Mouse (Mus musculus) intestine, postnatal 0 days (tissue): Measurements from ENCODE around the gene Adcy6. TPM values are rescaled to one million over a fixed set of nuclear protein-coding genes. Genes with fewer than 3 reads are reported as not detected.

Experiments
- ATAC-seq: fragments of 200-750 bp; cut with Nextera tagmentation; 2 replicates; pipeline ENCODE4 v1.8.0; 2017; ENCODE audit warnings: mild to moderate bottlenecking, moderate TSS enrichment, moderate library complexity
- H3K27ac ChIP-seq: fragments of 300-500 bp; sonication (generic); 2 replicates; pipeline ENCODE4 v1.5.1; 2014; ENCODE audit warnings: mild to moderate bottlenecking, low read depth, low read length, moderate library complexity
- H3K27me3 ChIP-seq: fragments of 300-500 bp; sonication (generic); replicated peaks from 2 replicates; pipeline ENCODE4 v1.6.1; 2014; ENCODE audit warnings: low read length, mixed read lengths; ENCODE audit not compliant: control insufficient read depth, insufficient read depth
- H3K36me3 ChIP-seq: fragments of 300-500 bp; sonication (generic); 2 replicates; pipeline ENCODE4 v1.6.1; 2014; ENCODE audit warnings: mild to moderate bottlenecking, moderate library complexity; ENCODE audit not compliant: control insufficient read depth, insufficient read depth
- H3K4me1 ChIP-seq: fragments of 300-500 bp; sonication (generic); replicated peaks from 2 replicates; pipeline ENCODE4 v1.6.1; 2014; ENCODE audit warnings: antibody characterized with exemption, low read length, mixed read lengths; ENCODE audit not compliant: control insufficient read depth, insufficient read depth
- H3K4me2 ChIP-seq: fragments of 300-500 bp; sonication (generic); replicated peaks from 2 replicates; pipeline ENCODE4 v1.6.1; 2014; ENCODE audit warnings: low read depth, mild to moderate bottlenecking, moderate library complexity
- H3K4me3 ChIP-seq: fragments of 300-500 bp; sonication (generic); 2 replicates; pipeline ENCODE4 v1.5.1; 2014; ENCODE audit warnings: low read depth, low read length
- H3K9ac ChIP-seq: fragments of 300-500 bp; sonication (generic); 2 replicates; pipeline ENCODE4 v1.6.1; 2014; ENCODE audit warnings: mild to moderate bottlenecking, low read depth, low read length
- H3K9me3 ChIP-seq: fragments of 300-500 bp; sonication (generic); 2 replicates; pipeline ENCODE4 v1.6.1; 2016; ENCODE audit warnings: mixed run types; ENCODE audit not compliant: control insufficient read depth
- CTCF ChIP-seq: sonication (generic); IDR thresholded peaks from 2 replicates; pipeline ENCODE4 v1.5.1; 2016; ENCODE audit warnings: low read depth, mild to moderate bottlenecking, control low read depth, antibody characterized with exemption, moderate library complexity
- WGBS: fragments of 180-500 bp; shearing (Covaris S2); extraction: QIAGEN DNeasy Blood & Tissue Kit; methylation state at CpG from one replicate; pipeline ENCODE4 v1.1.7; 2014; 5-methylcytosine and 5-hydroxymethylcytosine counted together
- polyA plus RNA-seq: library from polyadenylated mRNA; unstranded; fragments of >200 nt; fragmentation: Nextera tagmentation; extraction: Ambion mirVana; gene quantifications from 2 replicates; pipeline ENCODE4 v1.2.1, GENCODE M21; 2015

Adcy6 gene
- polyA plus RNA-seq, result 10.6 and 11.1 TPM in 2 replicates

GRCm38 (mm10) chr15:98609331-98610130 is at the start of gene Adcy6:
Gene Adcy6 (minus strand): TSS chr15:98610076.
- H3K27ac ChIP-seq, result peak within 1 kb of the TSS; percentile 97
- peak within 1 kb of the TSS; percentile 86 for H3K4me3 ChIP-seq
- no peaks in the 10 kb centered on the region for H3K9me3 ChIP-seq
- no peak for TF ChIP-seq CTCF
- peak; percentile 89 for ATAC-seq
- peak within 1 kb of the TSS; percentile 78 for H3K4me2 ChIP-seq
- H3K27me3 ChIP-seq, result no peaks in the 10 kb centered on the region
- H3K4me1 ChIP-seq, result peaks cover 3% of the 10 kb centered on the region; the same call in 1 of the 2 replicates
- H3K9ac ChIP-seq, result peak within 1 kb of the TSS; percentile 90
- under 1% methylated on average over 53 of the region's 75 CpGs for WGBS
- 0 out of 2 replicates have a peak, but pooled peaks cover 2% of the 10 kb centered on the region for H3K36me3 ChIP-seq

GRCm38 (mm10) chr15:98656982-98657751 is 47.3 kb upstream of the Adcy6 start:
- Histone ChIP-seq H3K36me3 (peaks cover 61% of the 10 kb centered on the region), H3K9me3 (no peaks in the 10 kb centered on the region), H3K4me3 (no peak overlapping the region), H3K4me1 (no peaks in the 10 kb centered on the region), H3K4me2 (no peak overlapping the region), H3K27ac (no peak overlapping the region), H3K9ac (no peak overlapping the region), H3K27me3 (no peaks in the 10 kb centered on the region)
- ATAC-seq, result no peak
- TF ChIP-seq CTCF, result peak; percentile 49
- 82% methylated on average over 15 of the region's 15 CpGs for WGBS

- Histone ChIP-seq H3K9ac (no peak overlapping the region), H3K4me3 (no peak overlapping the region), H3K4me2 (no peak overlapping the region), H3K9me3 (no peaks in the 10 kb centered on the region), H3K27me3 (no peaks in the 10 kb centered on the region), H3K36me3 (peaks cover 96% of the 10 kb centered on the region), H3K4me1 (no peaks in the 10 kb centered on the region), H3K27ac (no peak overlapping the region)
- no peak for ATAC-seq
- 93% methylated on average over 8 of the region's 8 CpGs for WGBS
- no peak for TF ChIP-seq CTCF
Measured at GRCm38 (mm10) chr15:98652174-98652573, 42.3 kb upstream of the Adcy6 start.

- Histone ChIP-seq H3K4me2 (no peak overlapping the region), H3K9ac (no peak overlapping the region), H3K27me3 (no peaks in the 10 kb centered on the region), H3K4me3 (no peak overlapping the region), H3K36me3 (peaks cover 96% of the 10 kb centered on the region), H3K9me3 (no peaks in the 10 kb centered on the region), H3K4me1 (no peaks in the 10 kb centered on the region), H3K27ac (no peak overlapping the region)
- no peak for TF ChIP-seq CTCF
- no peak for ATAC-seq
- 91% methylated on average over 15 of the region's 15 CpGs for WGBS
Measured at GRCm38 (mm10) chr15:98651431-98651830, 41.6 kb upstream of the Adcy6 start.

GRCm38 (mm10) chr15:98648071-98648470 is 38.2 kb upstream of the Adcy6 start:
- ATAC-seq, result no peak
- Histone ChIP-seq H3K9me3 (no peaks in the 10 kb centered on the region), H3K27me3 (no peaks in the 10 kb centered on the region), H3K4me3 (no peak overlapping the region), H3K4me2 (no peak overlapping the region), H3K36me3 (peaks cover 94% of the 10 kb centered on the region), H3K27ac (no peak overlapping the region), H3K9ac (no peak overlapping the region), H3K4me1 (no peaks in the 10 kb centered on the region)
- no peak for TF ChIP-seq CTCF
- 84% methylated on average over 3 of the region's 3 CpGs for WGBS

- Histone ChIP-seq H3K27me3 (no peaks in the 10 kb centered on the region), H3K9me3 (no peaks in the 10 kb centered on the region), H3K36me3 (peaks cover 92% of the 10 kb centered on the region), H3K4me1 (no peaks in the 10 kb centered on the region), H3K9ac (no peak overlapping the region), H3K4me3 (no peak overlapping the region), H3K4me2 (no peak overlapping the region), H3K27ac (no peak overlapping the region)
- 87% methylated on average over 10 of the region's 10 CpGs for WGBS
- ATAC-seq, result no peak
- TF ChIP-seq CTCF, result no peak
Measured at GRCm38 (mm10) chr15:98647308-98647707, 37.4 kb upstream of the Adcy6 start.
